Mouse (Mus musculus): ENCODE data around the gene Arhgef28. TPM values are rescaled to one million over a fixed set of nuclear protein-coding genes. Genes with fewer than 3 reads are reported as not detected.

Arhgef28 gene
- polyA plus RNA-seq, 1 experiment from 2014 or later, result 27.0 TPM

DNA sequence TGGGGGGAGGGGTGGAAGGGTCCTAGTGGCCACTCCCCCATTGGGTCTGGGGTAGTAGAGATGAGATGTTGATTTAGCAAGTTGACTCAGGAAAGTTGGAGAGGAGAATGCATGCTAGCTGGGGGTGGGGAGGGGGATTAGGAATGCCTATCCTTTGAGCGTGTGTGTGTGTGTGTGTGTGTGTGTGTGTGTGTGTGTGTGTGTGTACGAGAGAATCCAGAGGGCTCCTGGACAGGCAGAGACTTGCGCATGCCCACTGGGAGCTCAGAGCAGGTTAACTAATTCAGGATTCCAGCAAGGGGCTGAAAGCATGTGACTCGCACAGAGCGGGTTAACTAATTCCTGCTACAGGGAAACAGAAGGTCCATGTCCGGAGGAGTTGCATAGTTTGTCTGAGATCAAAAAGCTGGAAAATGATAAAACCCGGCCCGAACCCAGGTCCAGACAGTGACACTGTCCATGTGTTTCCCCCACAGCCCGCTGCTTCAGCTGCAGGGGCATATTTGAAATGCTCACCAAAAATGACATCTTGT is 241.3 kb downstream of the Arhgef28 start:
- Histone ChIP-seq H3K9ac (no peak overlapping the region), H3K27me3 (replicated peaks) (no peaks in the 10 kb centered on the region), H3K27ac (no peak overlapping the region), H3K4me2 (no peak overlapping the region), H3K4me3 (no peak overlapping the region), H3K36me3 (replicated peaks) (no peaks in the 10 kb centered on the region), H3K9me3 (no peaks in the 10 kb centered on the region), H3K4me1 (0 out of 2 replicates have a peak, but pooled peaks cover 8% of the 10 kb centered on the region)
- no peak for ATAC-seq (replicated peaks)
- WGBS, result 40% methylated on average over 9 of the region's 9 CpGs

DNA sequence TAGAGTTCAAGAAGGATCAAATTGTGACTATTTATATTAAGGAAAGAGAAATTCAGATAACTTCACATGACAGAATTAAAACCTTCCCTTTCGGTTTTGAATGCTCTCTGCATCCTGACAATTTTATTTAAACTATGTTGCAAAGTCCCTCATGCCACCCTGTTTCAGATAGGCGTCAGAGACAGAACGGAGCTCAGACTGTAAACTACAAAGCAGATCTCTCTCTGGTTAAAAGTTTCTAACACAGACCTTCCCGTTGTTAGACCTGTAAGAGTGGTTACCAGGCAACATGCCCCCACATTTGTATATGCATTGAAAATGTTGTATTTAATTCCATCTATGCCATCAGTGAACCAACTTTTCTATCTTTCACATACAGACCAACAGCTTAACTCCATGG is 246.1 kb downstream of the Arhgef28 start:
- Histone ChIP-seq H3K4me3 (no peak overlapping the region), H3K36me3 (replicated peaks) (no peaks in the 10 kb centered on the region), H3K4me2 (no peak overlapping the region), H3K27me3 (replicated peaks) (no peaks in the 10 kb centered on the region), H3K27ac (no peak overlapping the region), H3K9me3 (no peaks in the 10 kb centered on the region), H3K4me1 (peaks cover 23% of the 10 kb centered on the region), H3K9ac (no peak overlapping the region)
- no peak for ATAC-seq (replicated peaks)
- 50% methylated on average over 4 of the region's 4 CpGs for WGBS

DNA sequence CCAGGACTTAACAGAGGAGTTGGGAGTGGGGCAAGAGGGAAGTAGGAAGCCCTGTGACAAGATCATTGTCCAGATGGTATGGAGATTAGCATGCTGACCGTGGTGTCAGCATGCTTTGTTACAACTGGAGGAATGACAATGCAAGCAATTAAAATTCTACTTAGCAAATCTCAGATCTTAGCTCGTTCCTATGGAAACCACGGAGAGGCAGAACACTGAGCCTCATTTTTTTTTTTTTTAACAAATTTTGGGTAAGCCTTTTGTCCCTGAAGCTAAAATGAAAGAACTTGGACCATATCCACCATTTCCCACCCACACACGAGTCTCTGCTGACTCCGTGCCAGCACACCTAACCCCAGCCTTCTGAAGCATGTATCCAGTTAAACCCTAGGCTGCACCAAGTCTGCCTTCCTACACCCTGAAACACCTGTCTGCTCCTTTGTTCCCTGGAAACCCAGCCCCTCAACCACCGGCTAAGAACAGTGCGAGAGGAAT is 246.8 kb downstream of the Arhgef28 start:
- Histone ChIP-seq H3K27me3 (replicated peaks) (no peaks in the 10 kb centered on the region), H3K4me3 (no peak overlapping the region), H3K36me3 (replicated peaks) (no peaks in the 10 kb centered on the region), H3K27ac (peak overlapping the region; percentile 57), H3K9me3 (no peaks in the 10 kb centered on the region), H3K9ac (no peak overlapping the region), H3K4me2 (peak overlapping the region; percentile 18), H3K4me1 (peaks cover 25% of the 10 kb centered on the region)
- WGBS, result 8% methylated on average over 7 of the region's 7 CpGs
- ATAC-seq (replicated peaks), result peak; percentile 72

DNA sequence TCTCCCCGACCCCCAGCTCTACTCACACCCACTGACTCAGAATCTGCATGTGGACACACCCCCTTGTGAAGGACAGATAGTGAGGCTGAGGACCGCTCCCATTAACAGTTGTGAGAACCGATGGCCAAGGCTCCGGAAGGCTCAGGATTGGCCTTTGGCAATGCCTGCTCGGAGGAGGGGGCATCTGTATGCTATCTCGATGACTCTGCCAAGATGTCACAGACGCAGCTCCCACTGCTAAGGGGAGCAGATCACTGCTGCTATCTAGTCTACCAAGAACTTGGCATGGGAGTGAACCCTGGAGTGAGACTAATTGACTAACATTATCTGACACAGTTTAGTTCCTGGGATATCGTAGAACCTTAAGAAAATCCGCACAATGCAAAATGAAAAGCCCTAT is 250.5 kb downstream of the Arhgef28 start:
- H3K27ac ChIP-seq, result no peak overlapping the region
- no peaks in the 10 kb centered on the region for H3K9me3 ChIP-seq
- H3K27me3 ChIP-seq (replicated peaks), result no peaks in the 10 kb centered on the region
- no peaks in the 10 kb centered on the region for H3K36me3 ChIP-seq (replicated peaks)
- no peak overlapping the region for H3K4me3 ChIP-seq
- H3K9ac ChIP-seq, result no peak overlapping the region
- no peak overlapping the region for H3K4me2 ChIP-seq
- 45% methylated on average over 9 of the region's 9 CpGs for WGBS
- no peak for ATAC-seq (replicated peaks)
- peaks cover 28% of the 10 kb centered on the region for H3K4me1 ChIP-seq

DNA sequence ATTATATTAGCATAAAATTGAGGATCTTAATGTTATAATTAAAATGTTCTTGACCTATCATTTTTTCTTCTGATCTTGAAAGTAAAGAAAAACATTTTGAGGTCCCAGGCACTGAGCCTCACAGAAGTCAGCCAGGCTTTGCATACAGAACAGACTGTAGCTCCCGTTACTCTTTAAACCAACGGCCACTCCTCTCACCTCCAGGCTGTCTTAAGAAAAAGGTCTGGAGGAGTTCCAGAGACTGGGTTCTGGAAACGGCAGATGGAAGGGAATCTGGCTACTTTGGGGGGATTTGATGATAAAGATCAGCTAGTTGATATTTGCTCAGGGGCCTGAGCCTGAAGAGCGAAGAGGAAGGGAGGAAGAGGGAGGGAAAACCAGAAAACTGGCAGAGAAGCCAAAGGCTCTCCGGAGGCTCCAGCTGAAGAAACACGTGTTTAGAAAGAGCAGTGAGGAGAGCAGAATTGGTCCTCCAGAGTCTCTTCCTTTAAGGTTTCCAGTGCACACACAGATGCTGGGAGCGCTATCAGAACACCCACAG is 251.2 kb downstream of the Arhgef28 start:
- Histone ChIP-seq H3K4me3 (no peak overlapping the region), H3K27ac (no peak overlapping the region), H3K4me2 (no peak overlapping the region), H3K4me1 (peaks cover 21% of the 10 kb centered on the region), H3K9me3 (no peaks in the 10 kb centered on the region), H3K27me3 (replicated peaks) (no peaks in the 10 kb centered on the region), H3K36me3 (replicated peaks) (no peaks in the 10 kb centered on the region), H3K9ac (no peak overlapping the region)
- no peak for ATAC-seq (replicated peaks)
- 45% methylated on average over 7 of the region's 7 CpGs for WGBS

DNA sequence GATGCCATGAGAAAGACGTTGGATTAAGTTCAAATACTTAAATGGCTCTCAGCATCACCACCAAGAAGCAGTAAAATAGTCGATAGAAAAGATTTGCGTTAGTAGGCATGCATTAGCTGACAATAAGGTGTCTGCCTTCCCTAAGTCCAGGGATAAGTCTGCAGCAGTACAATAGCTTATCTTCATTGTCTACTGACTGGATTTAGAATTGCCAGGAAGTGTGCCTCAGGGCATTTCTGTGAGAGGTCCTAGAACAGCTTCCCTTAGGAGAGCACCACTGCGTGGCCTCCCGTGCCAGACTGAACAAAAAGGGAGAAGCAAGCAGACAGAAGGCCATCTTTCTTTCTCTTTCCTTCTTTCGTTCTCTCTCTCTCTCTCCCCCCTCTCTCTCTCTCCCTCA is 252.2 kb downstream of the Arhgef28 start:
- no peak overlapping the region for H3K4me3 ChIP-seq
- peak; percentile 54; the same call in 1 of the 2 replicates for ATAC-seq (replicated peaks)
- 0 out of 2 replicates have a peak overlapping the region, but pooled peaks have one; percentile 50 for H3K27ac ChIP-seq
- H3K36me3 ChIP-seq (replicated peaks), result no peaks in the 10 kb centered on the region
- H3K9me3 ChIP-seq, result no peaks in the 10 kb centered on the region
- H3K4me1 ChIP-seq, result peaks cover 14% of the 10 kb centered on the region
- H3K27me3 ChIP-seq (replicated peaks), result no peaks in the 10 kb centered on the region
- no peak overlapping the region for H3K4me2 ChIP-seq
- WGBS, result 20% methylated on average over 6 of the region's 6 CpGs
- H3K9ac ChIP-seq, result no peak overlapping the region

DNA sequence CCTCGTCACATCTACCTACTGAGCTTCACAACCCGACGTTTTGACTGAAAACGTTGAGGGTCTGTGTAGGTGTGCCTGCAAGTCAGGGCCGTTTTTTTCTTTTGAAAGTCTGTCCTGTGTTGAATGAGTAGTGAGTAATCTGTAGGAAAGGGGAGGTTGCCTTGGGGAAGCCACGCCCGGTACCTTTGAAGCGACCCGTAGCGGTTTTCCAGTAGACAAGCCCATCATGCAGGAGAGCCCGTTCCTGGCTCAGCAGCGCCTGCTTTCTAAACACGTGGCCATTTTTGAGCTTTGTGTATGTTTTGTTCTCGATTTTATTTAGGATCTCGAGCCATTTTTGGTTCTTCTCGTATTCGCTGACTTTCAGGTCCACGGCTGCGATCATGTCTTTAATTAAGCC is 252.7 kb downstream of the Arhgef28 start:
- Histone ChIP-seq H3K4me3 (no peak overlapping the region), H3K9ac (no peak overlapping the region), H3K27ac (no peak overlapping the region), H3K27me3 (replicated peaks) (no peaks in the 10 kb centered on the region), H3K4me2 (no peak overlapping the region), H3K4me1 (peaks cover 10% of the 10 kb centered on the region), H3K36me3 (replicated peaks) (no peaks in the 10 kb centered on the region), H3K9me3 (no peaks in the 10 kb centered on the region)
- ATAC-seq (replicated peaks), result no peak
- 82% methylated on average over 19 of the region's 19 CpGs for WGBS

DNA sequence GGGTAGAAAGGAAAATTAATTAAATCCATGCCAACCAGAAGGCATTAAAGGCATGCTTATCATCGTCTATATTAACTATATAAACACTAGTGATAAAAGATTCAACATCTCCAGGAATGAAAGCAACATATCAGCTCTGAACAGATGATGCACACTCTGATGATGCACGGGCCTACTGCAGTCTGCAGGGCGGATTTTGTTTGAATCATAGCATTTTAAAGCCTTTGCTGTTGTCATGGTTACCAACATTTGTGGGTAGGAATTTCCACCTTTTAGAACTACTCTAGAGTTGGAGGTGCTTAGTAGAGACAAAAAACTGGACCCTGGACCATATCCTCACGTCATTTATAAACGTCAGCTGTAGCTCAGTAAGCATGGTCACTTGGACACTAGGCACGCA is 257.4 kb downstream of the Arhgef28 start:
- no peaks in the 10 kb centered on the region for H3K9me3 ChIP-seq
- H3K27me3 ChIP-seq (replicated peaks), result no peaks in the 10 kb centered on the region
- 0 out of 2 replicates have a peak, but pooled peaks cover under 1% of the 10 kb centered on the region for H3K4me1 ChIP-seq
- ATAC-seq (replicated peaks), result no peak
- H3K4me3 ChIP-seq, result no peak overlapping the region
- no peaks in the 10 kb centered on the region for H3K36me3 ChIP-seq (replicated peaks)
- H3K27ac ChIP-seq, result no peak overlapping the region
- no peak overlapping the region for H3K9ac ChIP-seq
- no peak overlapping the region for H3K4me2 ChIP-seq
- 65% methylated on average over 6 of the region's 6 CpGs for WGBS

DNA sequence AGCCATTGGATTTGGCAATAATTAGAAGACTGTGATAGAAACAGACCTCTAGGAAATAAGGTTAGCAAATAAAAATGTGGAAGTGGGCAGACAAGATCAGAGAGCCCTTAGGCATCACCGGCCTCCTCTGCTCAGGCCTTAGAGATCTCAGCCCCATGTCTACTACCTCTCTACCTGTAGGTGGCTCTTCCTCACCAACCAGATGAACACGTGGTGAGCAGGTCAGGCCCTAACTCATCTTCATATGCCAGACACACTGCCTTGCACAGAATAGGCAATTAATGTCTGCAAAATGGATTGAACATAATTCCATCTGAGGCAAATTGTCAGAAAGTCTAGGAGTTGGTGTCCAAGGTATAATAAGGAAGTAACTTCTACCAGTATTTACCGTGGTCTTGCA is 258.6 kb downstream of the Arhgef28 start:
- Histone ChIP-seq H3K27ac (no peak overlapping the region), H3K4me3 (no peak overlapping the region), H3K4me1 (no peaks in the 10 kb centered on the region), H3K36me3 (replicated peaks) (no peaks in the 10 kb centered on the region), H3K4me2 (no peak overlapping the region), H3K9me3 (no peaks in the 10 kb centered on the region), H3K9ac (no peak overlapping the region), H3K27me3 (replicated peaks) (no peaks in the 10 kb centered on the region)
- 76% methylated on average over 3 of the region's 3 CpGs for WGBS
- no peak for ATAC-seq (replicated peaks)

DNA sequence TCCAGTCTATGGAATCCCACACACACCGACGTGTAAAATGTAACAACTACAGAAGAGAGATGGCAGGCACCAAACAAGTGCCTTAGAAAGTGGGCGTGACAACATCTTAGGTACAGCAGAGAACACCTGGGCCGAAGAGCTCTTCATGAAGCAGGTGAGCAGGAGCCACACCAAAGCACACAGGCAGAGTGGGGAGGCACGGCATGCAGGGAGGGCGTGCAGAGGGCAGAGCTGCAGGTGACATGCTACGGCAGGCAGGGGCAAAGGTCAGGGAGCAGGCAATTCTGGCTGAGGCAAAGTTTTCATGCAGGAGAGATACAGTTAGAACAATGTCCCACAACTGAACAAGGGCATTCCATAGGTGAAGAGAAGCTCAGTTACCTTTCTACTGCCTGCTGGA is 259.8 kb downstream of the Arhgef28 start:
- H3K36me3 ChIP-seq (replicated peaks), result no peaks in the 10 kb centered on the region
- H3K4me2 ChIP-seq, result no peak overlapping the region
- no peak overlapping the region for H3K27ac ChIP-seq
- no peak overlapping the region for H3K9ac ChIP-seq
- H3K4me1 ChIP-seq, result no peaks in the 10 kb centered on the region
- WGBS, result 92% methylated on average over 7 of the region's 7 CpGs
- no peak for ATAC-seq (replicated peaks)
- no peaks in the 10 kb centered on the region for H3K9me3 ChIP-seq
- H3K27me3 ChIP-seq (replicated peaks), result no peaks in the 10 kb centered on the region
- H3K4me3 ChIP-seq, result no peak overlapping the region

DNA sequence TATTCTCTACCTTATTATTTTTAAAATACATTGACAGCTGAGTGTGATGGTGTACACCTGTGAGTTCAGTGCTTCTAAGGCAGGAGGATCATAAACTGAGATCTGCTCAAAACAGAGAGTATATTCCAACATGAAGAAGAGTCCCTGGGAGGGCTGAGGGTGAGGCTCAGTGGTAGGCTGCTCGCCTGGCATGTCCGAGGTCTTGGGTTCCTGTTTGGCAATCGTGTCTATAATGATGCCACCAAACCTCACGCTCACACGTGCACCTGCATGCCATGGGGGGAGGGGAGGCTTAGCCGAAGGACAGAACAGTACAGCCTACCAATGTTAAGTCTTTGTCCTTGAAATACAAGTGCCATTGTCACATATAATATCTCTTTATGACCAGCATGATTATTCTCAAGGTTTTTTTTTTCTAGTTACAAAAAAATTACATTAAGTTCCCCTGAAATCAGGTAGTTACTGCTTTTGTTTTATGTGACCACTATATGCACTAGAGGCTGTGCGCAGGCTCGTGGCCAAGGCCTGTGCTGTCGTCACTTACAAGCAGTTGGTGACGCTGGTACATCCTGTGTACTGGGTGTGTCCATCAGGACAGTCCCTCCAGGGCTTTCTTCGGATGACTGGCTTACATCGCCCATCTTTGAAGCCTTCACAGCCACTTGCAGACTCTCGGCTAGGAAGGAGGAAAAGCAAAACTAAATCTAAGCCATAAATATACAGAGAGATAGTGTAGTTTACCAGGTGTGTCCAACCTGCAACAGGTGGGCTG is 264.1 kb downstream of the Arhgef28 start:
- no peaks in the 10 kb centered on the region for H3K9me3 ChIP-seq
- no peak overlapping the region for H3K4me3 ChIP-seq
- no peak for ATAC-seq (replicated peaks)
- H3K36me3 ChIP-seq (replicated peaks), result no peaks in the 10 kb centered on the region
- no peak overlapping the region for H3K9ac ChIP-seq
- H3K27me3 ChIP-seq (replicated peaks), result no peaks in the 10 kb centered on the region
- WGBS, result 93% methylated on average over 13 of the region's 13 CpGs
- peaks cover 3% of the 10 kb centered on the region; the same call in 1 of the 2 replicates for H3K4me1 ChIP-seq
- no peak overlapping the region for H3K27ac ChIP-seq
- no peak overlapping the region for H3K4me2 ChIP-seq

DNA sequence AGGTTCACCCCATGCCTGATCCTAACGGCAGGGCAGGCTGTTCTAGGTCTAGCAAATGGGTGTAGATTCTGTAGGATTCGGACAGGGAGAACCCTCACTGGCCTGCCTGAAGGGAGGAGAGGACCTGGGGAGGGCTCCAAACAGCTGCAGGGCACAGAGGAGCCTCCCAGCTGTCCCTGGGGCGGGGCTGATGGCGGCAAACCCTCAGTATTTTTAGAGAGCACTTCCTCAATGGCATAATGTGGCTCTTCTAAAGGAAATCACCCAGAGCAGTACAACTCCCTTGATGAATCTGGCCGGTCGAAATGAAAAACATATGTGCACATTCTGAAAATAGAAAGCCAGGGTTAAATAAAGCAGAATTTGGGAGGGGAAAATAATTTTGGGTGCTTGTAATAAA is 265.1 kb downstream of the Arhgef28 start:
- Histone ChIP-seq H3K9me3 (no peaks in the 10 kb centered on the region), H3K27ac (no peak overlapping the region), H3K4me1 (peaks cover 3% of the 10 kb centered on the region; the same call in 1 of the 2 replicates), H3K4me2 (no peak overlapping the region), H3K4me3 (no peak overlapping the region), H3K9ac (no peak overlapping the region), H3K36me3 (replicated peaks) (no peaks in the 10 kb centered on the region), H3K27me3 (replicated peaks) (no peaks in the 10 kb centered on the region)
- no peak for ATAC-seq (replicated peaks)
- WGBS, result 79% methylated on average over 6 of the region's 6 CpGs
